Mouse (Mus musculus) MEL (cell line): ENCODE measurements around the gene March6. TPM values are rescaled to one million over a fixed set of nuclear protein-coding genes. Genes with fewer than 3 reads are reported as not detected.

ENCODE experiments used
- DNase-seq: peaks from one replicate; pipeline ENCODE4 v3.0.0; 2011; ENCODE audit warnings: low read depth, low spot score
- H3K27ac ChIP-seq: 2 replicates; pipeline ENCODE4 v1.5.1; 2012; ENCODE audit warnings: low read depth, mild to moderate bottlenecking, control low read depth, low read length, moderate library complexity; ENCODE audit not compliant: control insufficient read depth
- H3K27me3 ChIP-seq, 2 experiments: fragments of 150-350 bp in 1 of 2; sonication (generic) in 1 of 2; 2 replicates each; pipeline ENCODE4 v1.6.1; 2012; ENCODE audit warnings: low read length in 2 of 2, mild to moderate bottlenecking in 2 of 2, improper control_type of control experiment in 1 of 2, moderate library complexity in 1 of 2; ENCODE audit not compliant: insufficient read depth in 2 of 2, control insufficient read depth in 1 of 2
- H3K36me3 ChIP-seq, 2 experiments: 2 replicates each; pipeline ENCODE4 v1.6.1; 2012 to 2014; ENCODE audit warnings: low read length in 2 of 2, improper control_type of control experiment in 1 of 2, inconsistent platforms in 1 of 2, mild to moderate bottlenecking in 1 of 2; ENCODE audit not compliant: insufficient read depth in 2 of 2, control insufficient read depth in 1 of 2
- H3K4me1 ChIP-seq, 2 experiments: fragments of 150-350 bp in 1 of 2; sonication (generic) in 1 of 2; 2 replicates each; pipeline ENCODE4 v1.6.1; 2012; ENCODE audit warnings: low read length in 2 of 2, improper control_type of control experiment in 1 of 2, mild to moderate bottlenecking in 1 of 2; ENCODE audit not compliant: insufficient read depth in 2 of 2, control insufficient read depth in 1 of 2
- H3K4me3 ChIP-seq, 2 experiments: fragments of 150-350 bp in 1 of 2; sonication (generic) in 1 of 2; 2 replicates each; pipeline ENCODE4 v1.5.1; 2012; ENCODE audit warnings: low read depth in 2 of 2, low read length in 2 of 2, mild to moderate bottlenecking in 2 of 2, moderate library complexity in 2 of 2, control low read depth in 1 of 2, improper control_type of control experiment in 1 of 2; ENCODE audit not compliant: control insufficient read depth in 1 of 2, insufficient read depth in 1 of 2
- H3K79me2 ChIP-seq: 2 replicates; pipeline ENCODE4 v1.6.1; 2012; ENCODE audit warnings: mild to moderate bottlenecking, low read length, moderate library complexity; ENCODE audit not compliant: control insufficient read depth, poor library complexity, insufficient read depth
- H3K9ac ChIP-seq: 2 replicates; pipeline ENCODE4 v1.6.1; 2012; ENCODE audit warnings: low read depth, mild to moderate bottlenecking, control low read depth, low read length, moderate library complexity; ENCODE audit not compliant: control insufficient read depth, poor library complexity, severe bottlenecking
- H3K9me3 ChIP-seq: fragments of 150-350 bp; sonication (generic); replicated peaks from 2 replicates; pipeline ENCODE4 v1.6.1; 2012; ENCODE audit warnings: mild to moderate bottlenecking, low read length, improper control_type of control experiment, moderate library complexity; ENCODE audit not compliant: insufficient read depth
- CTCF ChIP-seq, 3 experiments: IDR thresholded peaks in 2 of 3; conservative IDR thresholded peaks in 1 of 3; 2 replicates each; pipeline ENCODE4 v1.5.1; 2011 to 2012; ENCODE audit warnings: low read length in 3 of 3, low read depth in 2 of 3, mild to moderate bottlenecking in 2 of 3, improper control_type of control experiment in 1 of 3, inconsistent platforms in 1 of 3, mixed read lengths in 1 of 3, moderate library complexity in 1 of 3; ENCODE audit not compliant: control insufficient read depth in 1 of 3, insufficient read depth in 1 of 3, poor library complexity in 1 of 3, severe bottlenecking in 1 of 3
- ELF1 ChIP-seq: IDR thresholded peaks from 2 replicates; pipeline ENCODE4 v1.6.1; 2014; ENCODE audit warnings: low read depth, mild to moderate bottlenecking, inconsistent platforms, low read length, improper control_type of control experiment, moderate library complexity
- EP300 ChIP-seq, 2 experiments: IDR thresholded peaks; 2 replicates each; pipeline ENCODE4 v1.6.1; 2011; ENCODE audit warnings: improper control_type of control experiment in 2 of 2, low read length in 2 of 2, low read depth in 1 of 2, mild to moderate bottlenecking in 1 of 2
- ETS1 ChIP-seq: IDR thresholded peaks from 2 replicates; pipeline ENCODE4 v1.6.1; 2012; ENCODE audit warnings: low read depth, mild to moderate bottlenecking, inconsistent platforms, low read length, improper control_type of control experiment, moderate library complexity
- GABPA ChIP-seq: IDR thresholded peaks from 2 replicates; pipeline ENCODE4 v1.6.1; 2012; ENCODE audit warnings: low read depth, mild to moderate bottlenecking, inconsistent platforms, low read length, improper control_type of control experiment, moderate library complexity
- GATA1 ChIP-seq: IDR thresholded peaks from 2 replicates; pipeline ENCODE4 v1.6.1; 2011; ENCODE audit warnings: low read depth, low read length, improper control_type of control experiment
- JUND ChIP-seq: IDR thresholded peaks from 2 replicates; pipeline ENCODE4 v1.6.1; 2011; ENCODE audit warnings: low read depth, mild to moderate bottlenecking, improper control_type of control experiment, low read length
- KAT2A ChIP-seq: conservative IDR thresholded peaks from 2 replicates; pipeline ENCODE4 v1.6.1; 2012; ENCODE audit warnings: low read depth, low read length, improper control_type of control experiment, inconsistent platforms
- MAX ChIP-seq: IDR thresholded peaks from 2 replicates; pipeline ENCODE4 v1.6.1; 2011; ENCODE audit warnings: low read length, improper control_type of control experiment
- MEF2A ChIP-seq: IDR thresholded peaks from 2 replicates; pipeline ENCODE4 v1.6.1; 2014; ENCODE audit warnings: low read depth, mild to moderate bottlenecking, inconsistent platforms, low read length, improper control_type of control experiment; ENCODE audit not compliant: poor library complexity, insufficient replicate concordance, severe bottlenecking; ENCODE audit errors: extremely low read depth
- MYB ChIP-seq: IDR thresholded peaks from 2 replicates; pipeline ENCODE4 v1.6.1; 2011; ENCODE audit warnings: mild to moderate bottlenecking, low read depth, low read length, improper control_type of control experiment
- MYC ChIP-seq: IDR thresholded peaks from 2 replicates; pipeline ENCODE4 v1.6.1; 2011; ENCODE audit warnings: low read depth, mild to moderate bottlenecking, low read length, improper control_type of control experiment, moderate library complexity
- NELFE ChIP-seq: IDR thresholded peaks from 2 replicates; pipeline ENCODE4 v1.6.1; 2011; ENCODE audit warnings: low read depth, low read length, improper control_type of control experiment
- POLR2AphosphoS5 ChIP-seq: IDR thresholded peaks from 2 replicates; pipeline ENCODE4 v1.6.1; 2012; ENCODE audit warnings: low read depth, borderline replicate concordance, mild to moderate bottlenecking, inconsistent platforms, low read length, moderate library complexity, mixed read lengths
- RCOR1 ChIP-seq: IDR thresholded peaks from 2 replicates; pipeline ENCODE4 v1.6.1; 2012; ENCODE audit warnings: low read depth, mild to moderate bottlenecking, inconsistent platforms, low read length, improper control_type of control experiment
- SIN3A ChIP-seq: IDR thresholded peaks from 2 replicates; pipeline ENCODE4 v1.6.1; 2012; ENCODE audit warnings: low read length, improper control_type of control experiment, inconsistent platforms
- SMC3 ChIP-seq: IDR thresholded peaks from 2 replicates; pipeline ENCODE4 v1.6.1; 2011; ENCODE audit warnings: low read depth, low read length, improper control_type of control experiment
- TAL1 ChIP-seq: IDR thresholded peaks from 2 replicates; pipeline ENCODE4 v1.6.1; 2012; ENCODE audit warnings: mild to moderate bottlenecking, inconsistent platforms, low read length, moderate library complexity, mixed read lengths
- TBP ChIP-seq: IDR thresholded peaks from 2 replicates; pipeline ENCODE4 v1.8.0; 2011; ENCODE audit warnings: low read depth, low read length, improper control_type of control experiment
- TCF12 ChIP-seq: IDR thresholded peaks from 2 replicates; pipeline ENCODE4 v1.6.1; 2014; ENCODE audit warnings: low read depth, mild to moderate bottlenecking, inconsistent platforms, low read length, improper control_type of control experiment, moderate library complexity
- USF1 ChIP-seq: IDR thresholded peaks from 2 replicates; pipeline ENCODE4 v1.6.1; 2014; ENCODE audit warnings: low read depth, mild to moderate bottlenecking, inconsistent platforms, low read length, improper control_type of control experiment, moderate library complexity
- USF2 ChIP-seq, 2 experiments: IDR thresholded peaks; 2 replicates each; pipeline ENCODE4 v1.6.1; 2011 to 2012; ENCODE audit warnings: improper control_type of control experiment in 2 of 2, low read length in 2 of 2, borderline replicate concordance in 1 of 2, inconsistent platforms in 1 of 2, low read depth in 1 of 2, mild to moderate bottlenecking in 1 of 2; ENCODE audit not compliant: insufficient read depth in 1 of 2
- ZC3H11A ChIP-seq: IDR thresholded peaks from 2 replicates; pipeline ENCODE4 v1.6.1; 2012; ENCODE audit warnings: low read depth, mild to moderate bottlenecking, inconsistent platforms, low read length, improper control_type of control experiment
- ZKSCAN1 ChIP-seq: IDR thresholded peaks from 2 replicates; pipeline ENCODE4 v1.6.1; 2012; ENCODE audit warnings: low read depth, mild to moderate bottlenecking, inconsistent platforms, low read length, improper control_type of control experiment, moderate library complexity
- ZMIZ1 ChIP-seq: IDR thresholded peaks from 2 replicates; pipeline ENCODE4 v1.6.1; 2012; ENCODE audit warnings: low read depth, mild to moderate bottlenecking, inconsistent platforms, low read length, improper control_type of control experiment, moderate library complexity
- ZNF384 ChIP-seq: IDR thresholded peaks from 2 replicates; pipeline ENCODE4 v1.6.1; 2012; ENCODE audit warnings: low read depth, mild to moderate bottlenecking, inconsistent platforms, low read length, improper control_type of control experiment
- polyA plus RNA-seq, 2 experiments: library from polyadenylated mRNA; stranded (reverse) in 1 of 2; unstranded in 1 of 2; fragments of >175 nt in 1 of 2; fragments of >200 nt in 1 of 2; gene quantifications; 2 replicates each; pipeline versions ENCODE4 v1.2.1 to v1.2.4; 2012; ENCODE audit warnings: low replicate concordance in 2 of 2, low read depth in 1 of 2; ENCODE audit not compliant: insufficient read length in 2 of 2, insufficient read depth in 1 of 2, missing spikeins in 1 of 2
- total RNA-seq: library from RNA; depleted of rRNA; stranded (reverse); fragments of 300-350 nt; gene quantifications from 2 replicates; pipeline ENCODE4 v1.2.3, GENCODE M21; 2012

Gene March6
- total and polyA plus RNA-seq, 3 experiments, result 37.9 to 114 (median 62.5) TPM

GRCm38 (mm10) chr15:31535259-31535855 is 4.5 kb upstream of the March6 start:
- peaks cover 12% of the 10 kb centered on the region for H3K79me2 ChIP-seq
- TF ChIP-seq TAL1 (no peak), TCF12 (no peak), RCOR1 (no peak), GABPA (no peak), ZMIZ1 (no peak), MYC (peak; percentile 38; the same call in 1 of the 2 replicates), USF2 (IDR thresholded peaks at IDR 0.05; ENCODE audit: borderline replicate concordance in 1 of 2, insufficient read depth in 1 of 2, low read depth in 1 of 2, low read length in 2 of 2) (no peak), SIN3A (peak; percentile 35; the same call in 1 of the 2 replicates), ELF1 (no peak), MEF2A (no peak), JUND (peak; percentile 98), ZKSCAN1 (peak; percentile 99), CTCF (IDR thresholded peaks at IDR 0.05 in 2 of 3, conservative IDR thresholded peaks at IDR 0.05 in 1 of 3; ENCODE audit: control insufficient read depth in 1 of 3, insufficient read depth in 1 of 3, low read depth in 2 of 3, low read length in 3 of 3, poor library complexity in 1 of 3, severe bottlenecking in 1 of 3) (no peak), MAX (0 out of 2 replicates have a peak, but pooled peaks have one; percentile 25), ZC3H11A (no peak)
- no peaks in the 10 kb centered on the region for H3K27me3 ChIP-seq
- peaks cover 44 to 53% of the 10 kb centered on the region in 2 experiments for H3K4me1 ChIP-seq
- peak; percentile 65 for DNase-seq
- peaks cover 0 to 51% of the 10 kb centered on the region in 2 experiments; a peak in 2 of 4 replicates for H3K36me3 ChIP-seq
- H3K27ac ChIP-seq, result peak overlapping the region; percentile 91
- peak overlapping the region; percentile 56 for H3K9ac ChIP-seq
- no peaks in the 10 kb centered on the region for H3K9me3 ChIP-seq
- peak overlapping the region in 1 of 2 experiments; percentile 3; a peak in 1 of 4 replicates for H3K4me3 ChIP-seq

GRCm38 (mm10) chr15:31534421-31535258 is 3.8 kb upstream of the March6 start:
- H3K27ac ChIP-seq, result peak overlapping the region; percentile 91
- peak; percentile 76 for DNase-seq
- TF ChIP-seq USF1, result peak; percentile 27; the same call in 1 of the 2 replicates
- no peak; the same call in 1 of the 2 replicates for TF ChIP-seq KAT2A
- TF ChIP-seq ETS1, result peak; percentile 74
- TF ChIP-seq SIN3A, result peak; percentile 47; the same call in 1 of the 2 replicates
- TF ChIP-seq ZC3H11A, result no peak
- no peak for TF ChIP-seq ZNF384
- TF ChIP-seq MEF2A, result no peak
- peak; percentile 44; the same call in 1 of the 2 replicates for TF ChIP-seq NELFE
- no peak for TF ChIP-seq ELF1
- TF ChIP-seq MYC, result peak; percentile 83; the same call in 1 of the 2 replicates
- 0 out of 2 replicates have a peak, but pooled peaks have one; percentile 42 for TF ChIP-seq POLR2AphosphoS5
- TF ChIP-seq SMC3, result no peak
- peak; percentile 70 for TF ChIP-seq GATA1
- peak; percentile 77 for TF ChIP-seq MYB
- TF ChIP-seq EP300 (IDR thresholded peaks at IDR 0.05; ENCODE audit: low read depth in 1 of 2, low read length in 2 of 2), result peak; percentile 71 to 84
- TF ChIP-seq ZKSCAN1, result peak; percentile 30; the same call in 1 of the 2 replicates
- TF ChIP-seq MAX, result peak; percentile 79; the same call in 1 of the 2 replicates
- 0 out of 2 replicates have a peak, but pooled peaks have one; percentile 11 for TF ChIP-seq TBP

More at GRCm38 (mm10) chr15:31534421-31535258, 3.8 kb upstream of the March6 start:
- Histone ChIP-seq H3K79me2 (peaks cover 19% of the 10 kb centered on the region), H3K9me3 (no peaks in the 10 kb centered on the region), H3K4me1 (peaks cover 44 to 52% of the 10 kb centered on the region in 2 experiments), H3K36me3 (peaks cover 0 to 51% of the 10 kb centered on the region in 2 experiments; a peak in 2 of 4 replicates), H3K4me3 (peak overlapping the region in 1 of 2 experiments; percentile 3; a peak in 1 of 4 replicates), H3K9ac (peak overlapping the region; percentile 56), H3K27me3 (no peaks in the 10 kb centered on the region)
